Mouse (Mus musculus) MEL (cell line): Measurements from ENCODE around the gene Cep170. TPM values are rescaled to one million over a fixed set of nuclear protein-coding genes. Genes with fewer than 3 reads are reported as not detected.

Experiments
- DNase-seq: peaks from one replicate; pipeline ENCODE4 v3.0.0; 2011; ENCODE audit warnings: low read depth, low spot score
- H3K27ac ChIP-seq: 2 replicates; pipeline ENCODE4 v1.5.1; 2012; ENCODE audit warnings: low read depth, mild to moderate bottlenecking, control low read depth, low read length, moderate library complexity; ENCODE audit not compliant: control insufficient read depth
- H3K27me3 ChIP-seq, 2 experiments: fragments of 150-350 bp in 1 of 2; sonication (generic) in 1 of 2; 2 replicates each; pipeline ENCODE4 v1.6.1; 2012; ENCODE audit warnings: low read length in 2 of 2, mild to moderate bottlenecking in 2 of 2, improper control_type of control experiment in 1 of 2, moderate library complexity in 1 of 2; ENCODE audit not compliant: insufficient read depth in 2 of 2, control insufficient read depth in 1 of 2
- H3K36me3 ChIP-seq, 2 experiments: 2 replicates each; pipeline ENCODE4 v1.6.1; 2012 to 2014; ENCODE audit warnings: low read length in 2 of 2, improper control_type of control experiment in 1 of 2, inconsistent platforms in 1 of 2, mild to moderate bottlenecking in 1 of 2; ENCODE audit not compliant: insufficient read depth in 2 of 2, control insufficient read depth in 1 of 2
- H3K4me1 ChIP-seq, 2 experiments: fragments of 150-350 bp in 1 of 2; sonication (generic) in 1 of 2; 2 replicates each; pipeline ENCODE4 v1.6.1; 2012; ENCODE audit warnings: low read length in 2 of 2, improper control_type of control experiment in 1 of 2, mild to moderate bottlenecking in 1 of 2; ENCODE audit not compliant: insufficient read depth in 2 of 2, control insufficient read depth in 1 of 2
- H3K4me3 ChIP-seq, 2 experiments: fragments of 150-350 bp in 1 of 2; sonication (generic) in 1 of 2; 2 replicates each; pipeline ENCODE4 v1.5.1; 2012; ENCODE audit warnings: low read depth in 2 of 2, low read length in 2 of 2, mild to moderate bottlenecking in 2 of 2, moderate library complexity in 2 of 2, control low read depth in 1 of 2, improper control_type of control experiment in 1 of 2; ENCODE audit not compliant: control insufficient read depth in 1 of 2, insufficient read depth in 1 of 2
- H3K79me2 ChIP-seq: 2 replicates; pipeline ENCODE4 v1.6.1; 2012; ENCODE audit warnings: mild to moderate bottlenecking, low read length, moderate library complexity; ENCODE audit not compliant: control insufficient read depth, poor library complexity, insufficient read depth
- H3K9ac ChIP-seq: 2 replicates; pipeline ENCODE4 v1.6.1; 2012; ENCODE audit warnings: low read depth, mild to moderate bottlenecking, control low read depth, low read length, moderate library complexity; ENCODE audit not compliant: control insufficient read depth, poor library complexity, severe bottlenecking
- H3K9me3 ChIP-seq: fragments of 150-350 bp; sonication (generic); replicated peaks from 2 replicates; pipeline ENCODE4 v1.6.1; 2012; ENCODE audit warnings: mild to moderate bottlenecking, low read length, improper control_type of control experiment, moderate library complexity; ENCODE audit not compliant: insufficient read depth
- CHD1 ChIP-seq: IDR thresholded peaks from 2 replicates; pipeline ENCODE4 v1.6.1; 2012; ENCODE audit warnings: low read depth, mild to moderate bottlenecking, inconsistent platforms, low read length, improper control_type of control experiment
- CHD2 ChIP-seq: IDR thresholded peaks from 2 replicates; pipeline ENCODE4 v1.6.1; 2011; ENCODE audit warnings: low read length, improper control_type of control experiment
- ELF1 ChIP-seq: IDR thresholded peaks from 2 replicates; pipeline ENCODE4 v1.6.1; 2014; ENCODE audit warnings: low read depth, mild to moderate bottlenecking, inconsistent platforms, low read length, improper control_type of control experiment, moderate library complexity
- EP300 ChIP-seq, 2 experiments: IDR thresholded peaks; 2 replicates each; pipeline ENCODE4 v1.6.1; 2011; ENCODE audit warnings: improper control_type of control experiment in 2 of 2, low read length in 2 of 2, low read depth in 1 of 2, mild to moderate bottlenecking in 1 of 2
- GABPA ChIP-seq: IDR thresholded peaks from 2 replicates; pipeline ENCODE4 v1.6.1; 2012; ENCODE audit warnings: low read depth, mild to moderate bottlenecking, inconsistent platforms, low read length, improper control_type of control experiment, moderate library complexity
- HCFC1 ChIP-seq: IDR thresholded peaks from 2 replicates; pipeline ENCODE4 v1.6.1; 2012; ENCODE audit warnings: low read depth, mild to moderate bottlenecking, inconsistent platforms, low read length, improper control_type of control experiment, moderate library complexity
- JUND ChIP-seq: IDR thresholded peaks from 2 replicates; pipeline ENCODE4 v1.6.1; 2011; ENCODE audit warnings: low read depth, mild to moderate bottlenecking, improper control_type of control experiment, low read length
- MAFK ChIP-seq: IDR thresholded peaks from 2 replicates; pipeline ENCODE4 v1.6.1; 2011; ENCODE audit warnings: low read depth, mild to moderate bottlenecking, low read length, improper control_type of control experiment, borderline replicate concordance
- MAX ChIP-seq: IDR thresholded peaks from 2 replicates; pipeline ENCODE4 v1.6.1; 2011; ENCODE audit warnings: low read length, improper control_type of control experiment
- MEF2A ChIP-seq: IDR thresholded peaks from 2 replicates; pipeline ENCODE4 v1.6.1; 2014; ENCODE audit warnings: low read depth, mild to moderate bottlenecking, inconsistent platforms, low read length, improper control_type of control experiment; ENCODE audit not compliant: poor library complexity, insufficient replicate concordance, severe bottlenecking; ENCODE audit errors: extremely low read depth
- MYB ChIP-seq: IDR thresholded peaks from 2 replicates; pipeline ENCODE4 v1.6.1; 2011; ENCODE audit warnings: mild to moderate bottlenecking, low read depth, low read length, improper control_type of control experiment
- MYC ChIP-seq: IDR thresholded peaks from 2 replicates; pipeline ENCODE4 v1.6.1; 2011; ENCODE audit warnings: low read depth, mild to moderate bottlenecking, low read length, improper control_type of control experiment, moderate library complexity
- NELFE ChIP-seq: IDR thresholded peaks from 2 replicates; pipeline ENCODE4 v1.6.1; 2011; ENCODE audit warnings: low read depth, low read length, improper control_type of control experiment
- NRF1 ChIP-seq: IDR thresholded peaks from 2 replicates; pipeline ENCODE4 v1.6.1; 2014; ENCODE audit warnings: low read depth, mild to moderate bottlenecking, inconsistent platforms, low read length, improper control_type of control experiment, moderate library complexity; ENCODE audit not compliant: poor library complexity, insufficient read depth, severe bottlenecking
- POLR2AphosphoS5 ChIP-seq: IDR thresholded peaks from 2 replicates; pipeline ENCODE4 v1.6.1; 2012; ENCODE audit warnings: low read depth, borderline replicate concordance, mild to moderate bottlenecking, inconsistent platforms, low read length, moderate library complexity, mixed read lengths
- RAD21 ChIP-seq: IDR thresholded peaks from 2 replicates; pipeline ENCODE4 v1.6.1; 2011; ENCODE audit warnings: mild to moderate bottlenecking, low read depth, low read length, improper control_type of control experiment
- RCOR1 ChIP-seq: IDR thresholded peaks from 2 replicates; pipeline ENCODE4 v1.6.1; 2012; ENCODE audit warnings: low read depth, mild to moderate bottlenecking, inconsistent platforms, low read length, improper control_type of control experiment
- SIN3A ChIP-seq: IDR thresholded peaks from 2 replicates; pipeline ENCODE4 v1.6.1; 2012; ENCODE audit warnings: low read length, improper control_type of control experiment, inconsistent platforms
- SMC3 ChIP-seq: IDR thresholded peaks from 2 replicates; pipeline ENCODE4 v1.6.1; 2011; ENCODE audit warnings: low read depth, low read length, improper control_type of control experiment
- TAL1 ChIP-seq: IDR thresholded peaks from 2 replicates; pipeline ENCODE4 v1.6.1; 2012; ENCODE audit warnings: mild to moderate bottlenecking, inconsistent platforms, low read length, moderate library complexity, mixed read lengths
- TBP ChIP-seq: IDR thresholded peaks from 2 replicates; pipeline ENCODE4 v1.8.0; 2011; ENCODE audit warnings: low read depth, low read length, improper control_type of control experiment
- TCF12 ChIP-seq: IDR thresholded peaks from 2 replicates; pipeline ENCODE4 v1.6.1; 2014; ENCODE audit warnings: low read depth, mild to moderate bottlenecking, inconsistent platforms, low read length, improper control_type of control experiment, moderate library complexity
- USF1 ChIP-seq: IDR thresholded peaks from 2 replicates; pipeline ENCODE4 v1.6.1; 2014; ENCODE audit warnings: low read depth, mild to moderate bottlenecking, inconsistent platforms, low read length, improper control_type of control experiment, moderate library complexity
- ZC3H11A ChIP-seq: IDR thresholded peaks from 2 replicates; pipeline ENCODE4 v1.6.1; 2012; ENCODE audit warnings: low read depth, mild to moderate bottlenecking, inconsistent platforms, low read length, improper control_type of control experiment
- ZKSCAN1 ChIP-seq: IDR thresholded peaks from 2 replicates; pipeline ENCODE4 v1.6.1; 2012; ENCODE audit warnings: low read depth, mild to moderate bottlenecking, inconsistent platforms, low read length, improper control_type of control experiment, moderate library complexity
- ZMIZ1 ChIP-seq: IDR thresholded peaks from 2 replicates; pipeline ENCODE4 v1.6.1; 2012; ENCODE audit warnings: low read depth, mild to moderate bottlenecking, inconsistent platforms, low read length, improper control_type of control experiment, moderate library complexity
- polyA plus RNA-seq, 2 experiments: library from polyadenylated mRNA; stranded (reverse) in 1 of 2; unstranded in 1 of 2; fragments of >175 nt in 1 of 2; fragments of >200 nt in 1 of 2; gene quantifications; 2 replicates each; pipeline versions ENCODE4 v1.2.1 to v1.2.4; 2012; ENCODE audit warnings: low replicate concordance in 2 of 2, low read depth in 1 of 2; ENCODE audit not compliant: insufficient read length in 2 of 2, insufficient read depth in 1 of 2, missing spikeins in 1 of 2
- total RNA-seq: library from RNA; depleted of rRNA; stranded (reverse); fragments of 300-350 nt; gene quantifications from 2 replicates; pipeline ENCODE4 v1.2.3, GENCODE M21; 2012

Cep170 gene
- total and polyA plus RNA-seq, 3 experiments = 9.2 to 423 (median 13.9) TPM

DNA sequence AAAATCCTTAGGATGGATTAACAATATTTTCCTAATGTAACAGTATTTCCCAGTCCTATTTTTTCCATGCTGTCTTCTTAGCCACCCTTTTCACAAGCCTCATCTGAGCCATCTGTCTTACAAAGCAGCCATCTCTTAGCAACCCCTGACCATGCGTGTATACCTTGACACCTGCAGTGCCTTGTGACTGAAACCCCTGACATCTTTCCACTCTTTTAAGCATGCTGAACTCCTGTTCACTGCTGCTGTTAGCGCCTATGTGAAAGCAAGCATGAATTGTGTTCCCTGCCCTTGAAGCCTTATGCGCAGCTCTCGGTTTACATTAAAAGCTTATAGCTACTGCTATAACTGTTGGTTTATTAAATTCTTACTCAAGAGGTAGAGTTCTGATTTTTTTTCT is 11.2 kb upstream of the Cep170 start:
- Histone ChIP-seq H3K4me3 (no peak overlapping the region), H3K27ac (no peak overlapping the region), H3K4me1 (peaks cover 28 to 37% of the 10 kb centered on the region in 2 experiments), H3K9ac (no peak overlapping the region), H3K27me3 (no peaks in the 10 kb centered on the region), H3K36me3 (peaks cover 0 to 48% of the 10 kb centered on the region in 2 experiments; a peak in 2 of 4 replicates), H3K9me3 (no peaks in the 10 kb centered on the region), H3K79me2 (no peaks in the 10 kb centered on the region)
- DNase-seq = no peak
- no peak for TF ChIP-seq CHD1

- no peak overlapping the region for H3K27ac ChIP-seq
- H3K9ac ChIP-seq = no peak overlapping the region
- H3K36me3 ChIP-seq = peaks cover 0 to 48% of the 10 kb centered on the region in 2 experiments; a peak in 2 of 4 replicates
- TF ChIP-seq SIN3A = no peak
- TF ChIP-seq USF1 = no peak
- no peak for TF ChIP-seq JUND
- no peak for TF ChIP-seq HCFC1
- TF ChIP-seq CHD2 = no peak
- no peak for TF ChIP-seq RAD21
- no peak for TF ChIP-seq TAL1
- TF ChIP-seq MAFK = no peak
- no peak for TF ChIP-seq MEF2A
- TF ChIP-seq CHD1 = no peak
- no peak for TF ChIP-seq TCF12
- TF ChIP-seq POLR2AphosphoS5 = no peak
- TF ChIP-seq GABPA = no peak
- no peak for TF ChIP-seq RCOR1
- no peak for TF ChIP-seq MAX
- no peak for TF ChIP-seq ZC3H11A
- TF ChIP-seq ZMIZ1 = no peak
- peaks cover 28 to 37% of the 10 kb centered on the region in 2 experiments for H3K4me1 ChIP-seq
- no peak for DNase-seq
- H3K9me3 ChIP-seq = no peaks in the 10 kb centered on the region
- H3K79me2 ChIP-seq = no peaks in the 10 kb centered on the region
- H3K4me3 ChIP-seq = no peak overlapping the region
- H3K27me3 ChIP-seq = no peaks in the 10 kb centered on the region
These were observed 10.7 kb upstream of the Cep170 start for GRCm38 (mm10) chr1:176824611-176825010.

- Histone ChIP-seq H3K4me3 (no peak overlapping the region), H3K9me3 (no peaks in the 10 kb centered on the region), H3K4me1 (peaks cover 28 to 37% of the 10 kb centered on the region in 2 experiments), H3K9ac (no peak overlapping the region), H3K27ac (no peak overlapping the region), H3K79me2 (no peaks in the 10 kb centered on the region), H3K27me3 (no peaks in the 10 kb centered on the region), H3K36me3 (peaks cover 0 to 48% of the 10 kb centered on the region in 2 experiments; a peak in 2 of 4 replicates)
- DNase-seq = no peak
- TF ChIP-seq SMC3 (no peak), MEF2A (no peak), ZC3H11A (no peak), JUND (no peak), NRF1 (no peak), ZKSCAN1 (no peak), EP300 (IDR thresholded peaks at IDR 0.05; ENCODE audit: low read depth in 1 of 2, low read length in 2 of 2) (no peak), MYC (no peak), ELF1 (no peak), NELFE (no peak), TBP (no peak), RAD21 (no peak), MYB (no peak)
These were observed 10.0 kb upstream of the Cep170 start for GRCm38 (mm10) chr1:176823889-176824288.
